In the genomic region with DNA sequence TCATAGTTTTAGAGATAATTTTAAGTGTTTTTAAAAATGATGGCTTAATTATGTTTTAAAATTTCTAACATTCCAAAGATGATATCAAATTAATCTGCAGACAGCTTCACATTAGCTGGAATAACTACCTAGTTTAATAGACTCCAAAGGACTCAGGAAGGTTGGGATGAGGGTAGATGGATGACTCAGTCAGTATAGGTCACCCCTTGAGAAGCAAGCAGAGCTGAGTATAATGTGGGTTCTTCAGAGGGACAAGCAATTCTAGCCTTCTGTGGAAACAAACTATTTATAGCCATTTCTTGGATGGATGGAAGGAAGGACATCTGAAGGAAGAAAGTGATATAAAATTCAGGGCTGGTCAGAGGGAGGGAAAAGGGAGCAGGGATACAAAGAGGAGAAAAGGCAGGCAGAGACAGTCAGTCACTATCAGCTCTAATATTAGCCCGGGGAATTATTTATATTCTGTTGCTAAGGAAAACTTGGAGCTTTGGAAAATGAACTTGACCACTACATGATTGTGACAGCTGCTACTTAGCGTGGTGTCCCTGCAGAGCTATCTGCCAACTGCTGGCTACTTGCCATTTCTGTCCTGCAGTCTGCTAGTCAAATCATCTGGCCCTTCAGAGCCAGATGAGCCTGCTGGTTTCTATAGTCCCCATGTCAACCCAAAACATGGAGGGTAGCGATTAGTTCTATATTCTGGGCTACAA, we compare ENCODE assay signal across 8 mouse cellular contexts.
DNase-seq lines count a peak whose midpoint lies in the region; ATAC-seq and TF ChIP-seq lines count a peak whose summit lies in the region.

No protein-coding gene starts in this region.

- H3K27ac ChIP-seq in kidney, embryonic 16.5 days (ENCODE audit: low read length), result no peak overlapping the region
- H3K27ac ChIP-seq in lung, embryonic 14.5 days (ENCODE audit: low read depth), result peak overlapping the region; percentile 54; the same call in 1 of the 2 replicates

- no peak for ATAC-seq in kidney, embryonic 16.5 days (ENCODE audit: low FRiP score, low TSS enrichment)
- ATAC-seq in lung, embryonic 14.5 days (ENCODE audit: insufficient read depth), result peak; percentile 88

- no peaks in the 10 kb centered on the region for H3K9me3 ChIP-seq in kidney, embryonic 16.5 days (ENCODE audit: low read length)
- H3K9me3 ChIP-seq in lung, embryonic 14.5 days (ENCODE audit: low read depth, low read length), result no peaks in the 10 kb centered on the region

- H3K36me3 ChIP-seq in kidney, embryonic 16.5 days (ENCODE audit: insufficient read depth, low read length), result no peaks in the 10 kb centered on the region
- H3K36me3 ChIP-seq in lung, embryonic 14.5 days (ENCODE audit: insufficient read depth), result peaks cover 6% of the 10 kb centered on the region

- no peak for TF ChIP-seq CTCF in lung, embryonic 14.5 days (IDR thresholded peaks at IDR 0.05; ENCODE audit: low read depth)

- intact Hi-C loops in gastrocnemius, postnatal 14 days (cut with DNase I; ENCODE audit: low total_unique reads), result loop anchor here (10.0 kb wide), 1 partner anchor 224 kb away; no protein-coding TSS in a partner anchor

- 76% methylated on average over 3 of the region's 3 CpGs for WGBS in kidney, embryonic 16.5 days
- 47% methylated on average over 3 of the region's 3 CpGs for WGBS in lung, embryonic 14.5 days

- no peak overlapping the region for H3K4me3 ChIP-seq in kidney, embryonic 16.5 days (ENCODE audit: low read length)
- no peak overlapping the region for H3K4me3 ChIP-seq in lung, embryonic 14.5 days (ENCODE audit: low read depth, low read length)

- peak; percentile 44 for DNase-seq in kidney, postnatal 10 days
- DNase-seq in adrenal gland, postnatal 25 days, result peak; percentile 53
- peak; percentile 87 for DNase-seq in gastrocnemius, postnatal 14 days
- peak; percentile 92 for DNase-seq in lung, embryonic 14.5 days
- DNase-seq in urinary bladder, postnatal 14 days (ENCODE audit: low spot score), result no peak
- no peak for DNase-seq in embryo, embryonic 10.5 days (ENCODE audit: low spot score)
- no peak for DNase-seq in spleen, postnatal 4 days (ENCODE audit: low spot score in 2 of 2)

- H3K9ac ChIP-seq in kidney, embryonic 16.5 days (replicated peaks; ENCODE audit: low read length), result no peak overlapping the region
- no peak overlapping the region for H3K9ac ChIP-seq in lung, embryonic 14.5 days

- no peaks in the 10 kb centered on the region for H3K4me1 ChIP-seq in kidney, embryonic 16.5 days (ENCODE audit: insufficient read depth, low read length)
- no peaks in the 10 kb centered on the region for H3K4me1 ChIP-seq in lung, embryonic 14.5 days (ENCODE audit: insufficient read depth)

- H3K27me3 ChIP-seq in kidney, embryonic 16.5 days (ENCODE audit: insufficient read depth, low read length), result no peaks in the 10 kb centered on the region
- no peaks in the 10 kb centered on the region for H3K27me3 ChIP-seq in lung, embryonic 14.5 days (ENCODE audit: insufficient read depth, low read length)

- H3K4me2 ChIP-seq in kidney, embryonic 16.5 days (replicated peaks; ENCODE audit: low read depth, low read length), result no peak overlapping the region
- no peak overlapping the region for H3K4me2 ChIP-seq in lung, embryonic 14.5 days

Comparison
In these comparisons a context has a peak if more than half of its experiments do, and no peak if none do; other contexts are left out.
1. DNase-seq: peak in kidney, postnatal 10 days (single experiment), adrenal gland, postnatal 25 days (single experiment), gastrocnemius, postnatal 14 days (single experiment) and lung, embryonic 14.5 days (single experiment); none in urinary bladder, postnatal 14 days (single experiment), embryo, embryonic 10.5 days (single experiment) and spleen, postnatal 4 days (0 of 2).